Mouse (Mus musculus) 416B (cell line): ENCODE measurements around the gene Olfr165.
"Not testable (repeated sequence)": the region's sequence is repeated elsewhere in the genome, so short reads cannot be mapped to it uniquely, and the experiment has no call there.

Experiments used
- DNase-seq: peaks from one replicate; pipeline ENCODE4 v3.0.0; 2011; ENCODE audit warnings: low read depth

The Olfr165 gene

GRCm38 (mm10) chr16:19423034-19423433, at the start of gene Olfr165:
Gene Olfr165, minus strand, starts transcription at chr16:19423134.
- DNase-seq = no peak

DNA sequence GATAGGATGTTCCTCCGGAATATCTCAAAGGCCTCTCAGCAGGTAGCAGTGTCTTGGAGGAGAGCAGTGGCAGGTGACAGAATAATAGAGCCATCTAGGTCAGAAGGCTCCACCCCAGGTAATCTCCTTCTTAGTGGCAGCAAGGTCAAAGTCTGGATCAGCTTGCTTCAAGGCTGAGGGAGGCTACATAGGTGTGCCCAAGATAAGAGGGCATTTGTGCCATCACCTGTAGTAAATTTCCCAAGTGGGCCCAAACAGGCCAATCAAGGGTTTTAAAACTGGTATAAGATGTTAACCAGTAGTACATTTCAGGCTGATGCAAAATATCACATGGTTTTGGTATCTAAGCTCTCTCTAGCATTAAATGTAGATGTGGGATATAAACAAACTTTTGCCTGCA, 41.4 kb upstream of the Olfr165 start:
- DNase-seq = no peak

DNA sequence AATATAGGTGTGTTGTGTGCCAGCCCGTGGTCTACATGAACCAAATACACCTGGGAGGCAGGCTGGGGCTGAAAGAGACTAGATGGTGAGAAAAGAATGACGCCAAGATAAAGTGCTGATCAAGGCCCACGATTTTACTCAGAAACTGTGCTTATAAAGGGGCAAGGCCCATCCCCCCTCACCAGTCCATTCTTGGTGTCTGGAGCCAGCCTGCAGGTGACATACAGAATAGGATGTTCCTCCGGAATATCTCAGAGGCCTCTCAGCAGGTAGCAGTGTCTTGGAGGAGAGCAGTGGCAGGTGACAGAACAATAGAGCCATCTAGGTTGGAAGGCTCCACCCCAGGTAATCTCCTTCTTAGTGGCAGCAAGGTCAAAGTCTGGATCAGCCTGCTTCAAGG, 35.8 kb upstream of the Olfr165 start:
- not testable (repeated sequence) for DNase-seq

- no peak for DNase-seq
Measured at GRCm38 (mm10) chr16:19387984-19388383, 35.0 kb downstream of the Olfr165 start.
